Mouse (Mus musculus) hindbrain, embryonic 11.5 days (tissue): ENCODE results near the gene Itga2b. TPM values are rescaled to one million over a fixed set of nuclear protein-coding genes. Genes with fewer than 3 reads are reported as not detected.

Source experiments
- ATAC-seq: fragments of 200-750 bp; cut with Nextera tagmentation; 2 replicates; pipeline ENCODE4 v1.8.0; 2017; ENCODE audit warnings: mild to moderate bottlenecking, moderate TSS enrichment, moderate library complexity; ENCODE audit not compliant: low FRiP score
- DNase-seq: peaks from one replicate; pipeline ENCODE4 v3.0.0-alpha.2; 2015; ENCODE audit warnings: low spot score
- H3K27ac ChIP-seq: fragments of 300-500 bp; sonication (generic); 2 replicates; pipeline ENCODE4 v1.5.1; 2014; ENCODE audit warnings: mild to moderate bottlenecking, low read depth, low read length
- H3K27me3 ChIP-seq: fragments of 300-500 bp; sonication (generic); 2 replicates; pipeline ENCODE4 v1.6.1; 2014; ENCODE audit warnings: mild to moderate bottlenecking, low read length, moderate library complexity, mixed read lengths; ENCODE audit not compliant: control insufficient read depth, insufficient read depth
- H3K36me3 ChIP-seq: fragments of 300-500 bp; sonication (generic); 2 replicates; pipeline ENCODE4 v1.6.1; 2014; ENCODE audit warnings: mild to moderate bottlenecking, low read length, moderate library complexity, mixed read lengths; ENCODE audit not compliant: control insufficient read depth, insufficient read depth
- H3K4me1 ChIP-seq: fragments of 300-500 bp; sonication (generic); replicated peaks from 2 replicates; pipeline ENCODE4 v1.6.1; 2014; ENCODE audit warnings: low read length, mixed read lengths; ENCODE audit not compliant: control insufficient read depth, insufficient read depth
- H3K4me2 ChIP-seq: fragments of 300-500 bp; sonication (generic); replicated peaks from 2 replicates; pipeline ENCODE4 v1.6.1; 2014; ENCODE audit warnings: mild to moderate bottlenecking, low read depth, low read length
- H3K4me3 ChIP-seq: fragments of 300-500 bp; sonication (generic); 2 replicates; pipeline ENCODE4 v1.5.1; 2014; ENCODE audit warnings: low read depth, low read length
- H3K9ac ChIP-seq: fragments of 300-500 bp; sonication (generic); 2 replicates; pipeline ENCODE4 v1.6.1; 2014; ENCODE audit warnings: low read depth, low read length
- H3K9me3 ChIP-seq: fragments of 300-500 bp; sonication (generic); 2 replicates; pipeline ENCODE4 v1.6.1; 2016; ENCODE audit warnings: low read length; ENCODE audit not compliant: control insufficient read depth
- WGBS: fragments of 180-500 bp; shearing (Covaris S2); extraction: QIAGEN DNeasy Blood & Tissue Kit; methylation state at CpG from one replicate; pipeline ENCODE4 v1.1.7; 2014; 5-methylcytosine and 5-hydroxymethylcytosine counted together
- polyA plus RNA-seq: library from polyadenylated mRNA; unstranded; fragments of >200 nt; fragmentation: Nextera tagmentation; extraction: Ambion mirVana; gene quantifications from 2 replicates; pipeline ENCODE4 v1.2.1, GENCODE M21; 2014

The Itga2b gene
- polyA plus RNA-seq = 3.9 and 5.5 TPM in 2 replicates

GRCm38 (mm10) chr11:102469648-102470357 is at the start of gene Itga2b:
TSS of gene Itga2b (minus strand) at chr11:102470122.
- Histone ChIP-seq H3K9ac (no peak within 1 kb of the TSS), H3K27ac (no peak within 1 kb of the TSS), H3K4me2 (no peak within 1 kb of the TSS), H3K9me3 (no peaks in the 10 kb centered on the region), H3K36me3 (no peaks in the 10 kb centered on the region), H3K4me3 (no peak within 1 kb of the TSS), H3K27me3 (0 out of 2 replicates have a peak, but pooled peaks cover 5% of the 10 kb centered on the region), H3K4me1 (peaks cover 4% of the 10 kb centered on the region)
- 68% methylated on average over 11 of the region's 11 CpGs for WGBS
- ATAC-seq = no peak
- DNase-seq = no peak

- no peak overlapping the region for H3K9ac ChIP-seq
- H3K27ac ChIP-seq = no peak overlapping the region
- no peaks in the 10 kb centered on the region for H3K9me3 ChIP-seq
- no peak overlapping the region for H3K4me2 ChIP-seq
- H3K36me3 ChIP-seq = peaks cover 2% of the 10 kb centered on the region; the same call in 1 of the 2 replicates
- 96% methylated on average over 1 of the region's 1 CpGs for WGBS
- no peaks in the 10 kb centered on the region for H3K4me1 ChIP-seq
- DNase-seq = no peak
- H3K27me3 ChIP-seq = no peaks in the 10 kb centered on the region
- H3K4me3 ChIP-seq = no peak overlapping the region
- ATAC-seq = no peak
Observed at GRCm38 (mm10) chr11:102514793-102515424, 45.0 kb upstream of the Itga2b start.

DNA sequence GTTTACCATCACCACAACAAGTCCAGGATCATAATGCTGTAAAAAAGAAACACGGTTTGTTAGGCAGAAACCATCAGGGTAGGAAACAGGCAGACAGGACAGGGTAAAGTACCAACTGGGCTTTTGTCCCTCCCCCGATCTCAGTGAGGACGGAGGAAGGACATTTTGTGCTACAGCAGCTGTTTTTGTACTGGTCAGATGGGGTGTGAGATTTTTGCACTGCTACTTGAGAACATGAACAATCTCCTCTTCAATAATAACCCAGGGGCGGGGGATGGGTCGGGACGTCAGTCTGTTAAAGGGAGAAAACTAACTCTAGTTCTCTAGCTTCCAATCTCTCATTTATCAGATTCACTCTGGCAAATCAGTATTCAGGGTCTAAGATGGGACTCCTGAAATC is 40.3 kb upstream of the Itga2b start:
- ATAC-seq (no peak), DNase-seq (no peak)
- H3K9me3 ChIP-seq = no peaks in the 10 kb centered on the region
- H3K27ac ChIP-seq = no peak overlapping the region
- H3K4me2 ChIP-seq = no peak overlapping the region
- 72% methylated on average over 6 of the region's 6 CpGs for WGBS
- H3K4me3 ChIP-seq = no peak overlapping the region
- no peaks in the 10 kb centered on the region for H3K36me3 ChIP-seq
- no peaks in the 10 kb centered on the region for H3K27me3 ChIP-seq
- no peaks in the 10 kb centered on the region for H3K4me1 ChIP-seq
- H3K9ac ChIP-seq = no peak overlapping the region

- Histone ChIP-seq H3K9me3 (no peaks in the 10 kb centered on the region), H3K27ac (no peak overlapping the region), H3K4me1 (no peaks in the 10 kb centered on the region), H3K36me3 (peaks cover 7% of the 10 kb centered on the region; the same call in 1 of the 2 replicates), H3K4me2 (no peak overlapping the region), H3K27me3 (no peaks in the 10 kb centered on the region), H3K9ac (no peak overlapping the region), H3K4me3 (no peak overlapping the region)
- WGBS = 89% methylated on average over 2 of the region's 2 CpGs
- ATAC-seq (no peak), DNase-seq (no peak)
Observed at GRCm38 (mm10) chr11:102496732-102497131, 26.8 kb upstream of the Itga2b start.

- no peak for DNase-seq
- peaks cover 7% of the 10 kb centered on the region; the same call in 1 of the 2 replicates for H3K36me3 ChIP-seq
Observed at GRCm38 (mm10) chr11:102496206-102496605, 26.3 kb upstream of the Itga2b start.

DNA sequence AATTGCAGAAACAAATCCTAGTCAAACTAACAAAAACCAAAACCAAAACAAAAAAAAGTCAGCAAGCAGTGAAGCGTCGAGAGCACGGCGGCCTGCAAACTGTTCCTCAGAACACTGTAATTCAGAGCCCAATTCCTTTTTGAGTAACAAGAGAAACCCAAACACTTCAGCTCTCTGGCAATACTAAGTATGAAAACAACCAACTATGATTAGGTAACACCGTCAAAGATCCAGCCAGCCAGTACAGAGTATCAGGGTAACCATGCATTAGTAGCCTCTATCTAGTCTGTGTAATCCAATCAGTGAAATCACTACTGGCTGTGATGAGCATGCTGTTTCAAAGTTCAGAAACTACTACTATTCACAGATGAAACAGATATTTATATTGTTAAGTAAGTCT is 25.8 kb upstream of the Itga2b start:
- H3K9me3 ChIP-seq = no peaks in the 10 kb centered on the region
- ATAC-seq = no peak
- no peak overlapping the region for H3K4me2 ChIP-seq
- 98% methylated on average over 5 of the region's 5 CpGs for WGBS
- H3K36me3 ChIP-seq = peaks cover 7% of the 10 kb centered on the region; the same call in 1 of the 2 replicates
- no peak overlapping the region for H3K9ac ChIP-seq
- H3K27me3 ChIP-seq = no peaks in the 10 kb centered on the region
- no peak overlapping the region for H3K27ac ChIP-seq
- no peak overlapping the region for H3K4me3 ChIP-seq
- H3K4me1 ChIP-seq = no peaks in the 10 kb centered on the region
- DNase-seq = no peak

More at GRCm38 (mm10) chr11:102496206-102496605, 26.3 kb upstream of the Itga2b start:
- H3K4me1 ChIP-seq = no peaks in the 10 kb centered on the region
- H3K4me2 ChIP-seq = no peak overlapping the region
- 98% methylated on average over 2 of the region's 2 CpGs for WGBS
- no peaks in the 10 kb centered on the region for H3K27me3 ChIP-seq
- ATAC-seq = no peak
- no peak overlapping the region for H3K4me3 ChIP-seq
- no peak overlapping the region for H3K27ac ChIP-seq
- H3K9ac ChIP-seq = no peak overlapping the region
- H3K9me3 ChIP-seq = no peaks in the 10 kb centered on the region

GRCm38 (mm10) chr11:102495114-102495513 is 25.2 kb upstream of the Itga2b start:
- Histone ChIP-seq H3K4me3 (no peak overlapping the region), H3K9ac (no peak overlapping the region), H3K27ac (no peak overlapping the region), H3K27me3 (no peaks in the 10 kb centered on the region), H3K9me3 (no peaks in the 10 kb centered on the region), H3K36me3 (peaks cover 7% of the 10 kb centered on the region; the same call in 1 of the 2 replicates), H3K4me2 (no peak overlapping the region), H3K4me1 (no peaks in the 10 kb centered on the region)
- DNase-seq = no peak
- ATAC-seq = no peak
- 94% methylated on average over 6 of the region's 6 CpGs for WGBS

- WGBS = 87% methylated on average over 7 of the region's 7 CpGs
- Histone ChIP-seq H3K36me3 (peaks cover 7% of the 10 kb centered on the region; the same call in 1 of the 2 replicates), H3K4me2 (no peak overlapping the region), H3K27ac (no peak overlapping the region), H3K9ac (no peak overlapping the region), H3K4me3 (no peak overlapping the region), H3K9me3 (no peaks in the 10 kb centered on the region), H3K4me1 (no peaks in the 10 kb centered on the region), H3K27me3 (no peaks in the 10 kb centered on the region)
- ATAC-seq (no peak), DNase-seq (no peak)
Observed at GRCm38 (mm10) chr11:102494063-102494650, 24.2 kb upstream of the Itga2b start.
